Mouse (Mus musculus): ENCODE results near the gene Ddi1.

GRCm38 (mm10) chr9:6217505-6217904, 52.1 kb downstream of the Ddi1 start:
- TF ChIP-seq FLI1 (IDR thresholded peaks at IDR 0.05; ENCODE audit: low read length): no peak
- no peak for TF ChIP-seq GATA1 (IDR thresholded peaks at IDR 0.05; ENCODE audit: borderline replicate concordance, low read length)

Data from megakaryocyte, embryonic 14.5 days (primary cell).